Mouse (Mus musculus) heart, postnatal 0 days (tissue): ENCODE data around the gene Prom2.

Experiments used
- CTCF ChIP-seq: IDR thresholded peaks from 2 replicates; pipeline ENCODE4 v1.5.1; 2016; ENCODE audit warnings: antibody characterized with exemption, control low read depth, low read depth
- EP300 ChIP-seq: IDR thresholded peaks from 2 replicates; pipeline ENCODE4 v1.6.1; 2016; ENCODE audit warnings: antibody characterized with exemption, low read depth

DNA sequence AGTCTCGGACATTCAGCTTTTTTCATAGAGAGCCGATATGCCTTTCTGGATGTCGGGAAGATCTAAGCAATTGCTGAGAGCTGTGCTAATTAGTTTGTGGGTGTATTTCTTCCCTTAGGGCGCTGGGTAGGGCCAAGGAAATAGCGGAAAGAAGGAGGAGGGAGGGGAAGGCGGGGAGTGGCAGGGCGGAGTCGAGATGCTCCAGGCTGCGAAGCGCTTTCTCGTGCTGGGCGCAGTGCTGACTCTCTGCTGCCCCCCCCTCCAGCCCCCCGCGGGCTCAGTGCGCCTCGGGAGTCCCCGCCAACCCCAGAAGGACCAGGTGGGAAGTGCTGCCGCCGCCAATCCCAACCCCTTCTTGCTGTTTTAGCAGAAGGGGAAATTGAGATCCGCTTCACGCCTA is 58.3 kb downstream of the Prom2 start:
- no peak for TF ChIP-seq CTCF
- no peak for TF ChIP-seq EP300
